Mouse (Mus musculus): ENCODE results near the gene Pgam2. TPM values are rescaled to one million over a fixed set of nuclear protein-coding genes. Genes with fewer than 3 reads are reported as not detected.

Pgam2 gene
- polyA plus RNA-seq (2016; fragmentation: Nextera tagmentation; extraction: Ambion mirVana) = 5.1 and 5.3 TPM in 2 replicates

- Histone ChIP-seq H3K36me3 (replicated peaks) (peaks cover 33% of the 10 kb centered on the region), H3K27ac (replicated peaks) (peak within 1 kb of the TSS; percentile 65), H3K27me3 (replicated peaks; ENCODE audit: low read depth, poor library complexity, severe bottlenecking) (no peaks in the 10 kb centered on the region), H3K4me1 (peaks cover 24% of the 10 kb centered on the region), H3K9me3 (no peaks in the 10 kb centered on the region), H3K4me3 (peak within 1 kb of the TSS; percentile 23; the same call in 1 of the 2 replicates)
- peak; percentile 48 for DNase-seq (ENCODE audit: low spot score)
- WGBS = 57% methylated on average over 8 of the region's 8 CpGs
Observed at GRCm38 (mm10) chr11:5803551-5803981, at the start of gene Pgam2. Gene Pgam2, minus strand, starts transcription at chr11:5803733.

GRCm38 (mm10) chr11:5852314-5852713 lies 48.8 kb upstream of the Pgam2 start:
- Histone ChIP-seq H3K27me3 (replicated peaks; ENCODE audit: low read depth, poor library complexity, severe bottlenecking) (no peaks in the 10 kb centered on the region), H3K36me3 (replicated peaks) (no peaks in the 10 kb centered on the region), H3K4me3 (no peak overlapping the region), H3K27ac (replicated peaks) (no peak overlapping the region), H3K4me1 (peaks cover 14% of the 10 kb centered on the region), H3K9me3 (no peaks in the 10 kb centered on the region)
- DNase-seq (ENCODE audit: low spot score) = no peak
- 54% methylated on average over 1 of the region's 1 CpGs for WGBS

- H3K4me3 ChIP-seq = no peak overlapping the region
- H3K36me3 ChIP-seq (replicated peaks) = no peaks in the 10 kb centered on the region
- WGBS = 62% methylated on average over 4 of the region's 4 CpGs
- no peaks in the 10 kb centered on the region for H3K9me3 ChIP-seq
- H3K4me1 ChIP-seq = peaks cover 11% of the 10 kb centered on the region
- no peaks in the 10 kb centered on the region for H3K27me3 ChIP-seq (replicated peaks; ENCODE audit: low read depth, poor library complexity, severe bottlenecking)
- H3K27ac ChIP-seq (replicated peaks) = 0 out of 2 replicates have a peak overlapping the region, but pooled peaks have one; percentile 8
- DNase-seq (ENCODE audit: low spot score) = no peak
Observed at GRCm38 (mm10) chr11:5851021-5851736, 47.6 kb upstream of the Pgam2 start.

DNA sequence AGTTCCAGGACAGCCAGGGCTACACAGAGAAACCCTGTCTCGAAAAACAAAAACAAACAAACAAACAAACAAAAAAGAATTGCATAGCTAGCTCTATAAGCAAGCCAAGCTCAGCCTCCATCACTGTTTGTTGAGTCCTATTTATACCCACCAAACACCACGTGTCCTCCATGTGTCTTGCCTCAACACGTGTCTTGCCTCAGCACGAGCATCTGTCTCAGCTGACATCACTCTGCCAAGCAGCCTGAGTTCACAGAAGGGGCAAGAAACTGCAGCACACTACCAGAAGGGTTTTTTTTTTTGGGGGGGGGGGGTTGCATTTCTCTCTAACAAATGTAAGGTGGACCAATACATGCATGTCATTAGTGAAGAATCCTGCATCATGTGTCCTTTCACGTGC lies 46.9 kb upstream of the Pgam2 start:
- H3K27ac ChIP-seq (replicated peaks) = no peak overlapping the region
- no peaks in the 10 kb centered on the region for H3K27me3 ChIP-seq (replicated peaks; ENCODE audit: low read depth, poor library complexity, severe bottlenecking)
- no peak for DNase-seq (ENCODE audit: low spot score)
- H3K36me3 ChIP-seq (replicated peaks) = no peaks in the 10 kb centered on the region
- no peaks in the 10 kb centered on the region for H3K9me3 ChIP-seq
- H3K4me1 ChIP-seq = peaks cover 6% of the 10 kb centered on the region; the same call in 1 of the 2 replicates
- no peak overlapping the region for H3K4me3 ChIP-seq
- 72% methylated on average over 5 of the region's 5 CpGs for WGBS

DNA sequence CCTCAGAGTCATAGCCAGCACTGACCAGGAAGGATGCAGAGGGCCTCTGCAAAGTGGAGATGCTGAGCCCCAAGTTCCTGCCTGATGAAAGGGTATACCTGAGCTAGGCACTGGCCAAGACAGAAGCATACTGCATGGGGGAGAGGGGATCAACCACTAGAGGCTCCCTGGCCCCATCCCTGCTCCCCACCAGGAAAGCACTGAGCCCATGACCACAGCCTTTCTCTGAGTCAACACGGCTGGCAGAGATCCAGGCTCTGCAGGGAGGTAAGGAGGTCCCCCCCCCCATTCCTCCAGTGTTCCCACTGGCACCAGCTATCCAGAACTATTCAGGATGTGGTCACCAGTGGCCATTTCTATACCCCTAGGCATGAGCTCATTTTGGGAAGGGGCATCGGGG lies 45.8 kb upstream of the Pgam2 start:
- Histone ChIP-seq H3K9me3 (no peaks in the 10 kb centered on the region), H3K36me3 (replicated peaks) (no peaks in the 10 kb centered on the region), H3K27ac (replicated peaks) (no peak overlapping the region), H3K4me1 (peaks cover 6% of the 10 kb centered on the region; the same call in 1 of the 2 replicates), H3K4me3 (no peak overlapping the region), H3K27me3 (replicated peaks; ENCODE audit: low read depth, poor library complexity, severe bottlenecking) (no peaks in the 10 kb centered on the region)
- no peak for DNase-seq (ENCODE audit: low spot score)
- 72% methylated on average over 2 of the region's 2 CpGs for WGBS

DNA sequence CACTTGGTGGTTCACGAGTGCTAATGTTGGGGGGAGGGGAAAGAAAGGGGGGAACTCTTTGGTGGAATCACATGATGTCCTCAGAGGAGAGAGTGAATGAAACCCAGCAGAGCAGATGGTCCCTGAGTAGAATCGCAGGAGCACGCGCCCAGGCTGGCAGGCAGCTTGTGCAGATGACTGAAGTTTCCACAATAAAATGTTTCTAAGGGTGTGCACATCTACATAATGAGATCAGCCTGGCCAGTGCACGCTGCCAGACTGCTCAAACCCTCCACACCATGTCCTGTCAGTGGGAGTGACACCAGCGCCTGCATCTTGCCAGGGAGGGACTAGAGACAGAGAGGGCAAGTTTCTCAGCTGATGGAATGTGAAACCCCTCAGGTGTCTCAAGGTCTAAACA lies 45.2 kb upstream of the Pgam2 start:
- H3K9me3 ChIP-seq = no peaks in the 10 kb centered on the region
- H3K27ac ChIP-seq (replicated peaks) = no peak overlapping the region
- no peak overlapping the region for H3K4me3 ChIP-seq
- WGBS = 71% methylated on average over 6 of the region's 6 CpGs
- H3K36me3 ChIP-seq (replicated peaks) = no peaks in the 10 kb centered on the region
- no peaks in the 10 kb centered on the region for H3K27me3 ChIP-seq (replicated peaks; ENCODE audit: low read depth, poor library complexity, severe bottlenecking)
- DNase-seq (ENCODE audit: low spot score) = no peak
- peaks cover 6% of the 10 kb centered on the region; the same call in 1 of the 2 replicates for H3K4me1 ChIP-seq

- H3K27ac ChIP-seq (replicated peaks) = no peak overlapping the region
- H3K36me3 ChIP-seq (replicated peaks) = no peaks in the 10 kb centered on the region
- WGBS = 74% methylated on average over 7 of the region's 7 CpGs
- DNase-seq (ENCODE audit: low spot score) = no peak
- no peak overlapping the region for H3K4me3 ChIP-seq
- no peaks in the 10 kb centered on the region for H3K9me3 ChIP-seq
- no peaks in the 10 kb centered on the region for H3K27me3 ChIP-seq (replicated peaks; ENCODE audit: low read depth, poor library complexity, severe bottlenecking)
- no peaks in the 10 kb centered on the region for H3K4me1 ChIP-seq
Observed at GRCm38 (mm10) chr11:5846639-5847345, 43.3 kb upstream of the Pgam2 start.

DNA sequence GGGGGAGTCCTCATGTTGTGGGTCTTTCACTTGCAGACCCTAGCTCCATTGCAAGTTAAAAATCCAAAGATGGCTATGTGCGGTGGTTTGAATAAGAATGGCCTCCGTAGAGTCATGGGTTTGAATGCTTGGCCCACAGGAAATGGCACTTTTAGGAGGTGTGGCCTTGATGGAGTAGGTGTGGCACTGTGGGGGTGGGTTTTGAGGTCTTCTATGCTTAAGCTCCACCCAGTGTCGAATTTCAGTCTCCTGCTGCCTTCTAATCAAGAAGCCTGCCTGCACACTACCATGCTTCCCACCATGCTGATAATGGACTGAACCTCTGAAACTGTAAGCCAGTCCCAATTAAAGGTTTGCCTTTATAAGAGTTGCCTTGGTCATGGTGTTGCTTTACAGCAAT lies 39.6 kb upstream of the Pgam2 start:
- 86% methylated on average over 3 of the region's 3 CpGs for WGBS
- no peak overlapping the region for H3K27ac ChIP-seq (replicated peaks)
- DNase-seq (ENCODE audit: low spot score) = no peak
- H3K9me3 ChIP-seq = no peaks in the 10 kb centered on the region
- no peak overlapping the region for H3K4me3 ChIP-seq
- no peaks in the 10 kb centered on the region for H3K27me3 ChIP-seq (replicated peaks; ENCODE audit: low read depth, poor library complexity, severe bottlenecking)
- peaks cover 7% of the 10 kb centered on the region for H3K4me1 ChIP-seq
- H3K36me3 ChIP-seq (replicated peaks) = no peaks in the 10 kb centered on the region

DNA sequence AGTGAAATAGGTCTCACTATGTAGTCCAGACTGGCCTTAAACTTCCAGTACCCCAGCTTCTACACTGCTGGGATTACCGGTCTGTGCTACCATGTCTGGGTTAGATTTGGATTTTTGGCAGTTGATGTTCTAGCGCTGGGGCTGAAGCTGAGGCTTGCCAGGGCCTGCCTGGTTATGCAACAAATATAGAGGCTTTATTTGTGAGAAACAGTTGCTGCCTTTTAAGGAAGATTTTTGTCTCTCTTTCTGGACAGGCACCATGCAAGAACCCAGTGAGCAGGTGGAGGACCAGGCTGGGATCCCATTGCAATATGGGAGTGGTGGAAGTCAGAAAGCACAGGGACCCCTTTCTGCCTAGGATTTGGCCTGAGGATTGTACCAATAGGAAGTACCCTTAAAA lies 38.2 kb upstream of the Pgam2 start:
- Histone ChIP-seq H3K27ac (replicated peaks) (no peak overlapping the region), H3K4me1 (peaks cover 16% of the 10 kb centered on the region), H3K9me3 (no peaks in the 10 kb centered on the region), H3K27me3 (replicated peaks; ENCODE audit: low read depth, poor library complexity, severe bottlenecking) (no peaks in the 10 kb centered on the region), H3K4me3 (no peak overlapping the region), H3K36me3 (replicated peaks) (no peaks in the 10 kb centered on the region)
- DNase-seq (ENCODE audit: low spot score) = no peak
- 91% methylated on average over 2 of the region's 2 CpGs for WGBS

DNA sequence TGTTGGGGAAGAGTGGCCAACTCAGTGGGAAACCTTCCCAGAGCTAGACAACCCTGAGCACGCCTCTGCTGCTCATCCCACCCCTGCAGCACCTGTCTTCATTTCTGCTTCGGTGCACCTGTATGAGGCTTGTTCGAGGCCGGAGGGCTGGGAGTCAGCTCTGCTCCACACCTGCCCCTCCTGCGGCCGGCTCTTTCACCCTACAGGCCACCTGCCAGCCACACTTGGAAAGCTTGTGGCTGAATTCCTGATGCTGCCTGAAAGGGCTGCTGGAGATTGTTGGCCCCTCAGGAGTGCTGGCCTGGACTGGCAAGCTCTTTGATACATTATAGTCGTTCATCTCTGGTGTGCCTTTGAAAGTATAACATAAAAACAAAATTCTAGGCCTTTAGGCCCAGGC lies 36.8 kb upstream of the Pgam2 start:
- no peaks in the 10 kb centered on the region for H3K27me3 ChIP-seq (replicated peaks; ENCODE audit: low read depth, poor library complexity, severe bottlenecking)

GRCm38 (mm10) chr11:5837251-5838246 lies 34.0 kb upstream of the Pgam2 start, which contains the start of gene Polm:
Gene Polm, minus strand, starts transcription at chr11:5838016.
- Histone ChIP-seq H3K4me1 (peaks cover 24% of the 10 kb centered on the region), H3K27me3 (replicated peaks; ENCODE audit: low read depth, poor library complexity, severe bottlenecking) (no peaks in the 10 kb centered on the region), H3K9me3 (no peaks in the 10 kb centered on the region), H3K36me3 (replicated peaks) (peaks cover 21% of the 10 kb centered on the region), H3K4me3 (peak within 1 kb of the TSS; percentile 91), H3K27ac (replicated peaks) (peak within 1 kb of the TSS; percentile 87)
- peak; percentile 94 for DNase-seq (ENCODE audit: low spot score)
- WGBS = under 1% methylated on average over 63 of the region's 63 CpGs

More for the DNA sequence above, 36.8 kb upstream of the Pgam2 start:
- Histone ChIP-seq H3K9me3 (no peaks in the 10 kb centered on the region), H3K4me1 (peaks cover 24% of the 10 kb centered on the region), H3K27ac (replicated peaks) (no peak overlapping the region), H3K4me3 (no peak overlapping the region), H3K36me3 (replicated peaks) (no peaks in the 10 kb centered on the region; the same call in 1 of the 2 replicates)
- no peak for DNase-seq (ENCODE audit: low spot score)
- 76% methylated on average over 7 of the region's 7 CpGs for WGBS

DNA sequence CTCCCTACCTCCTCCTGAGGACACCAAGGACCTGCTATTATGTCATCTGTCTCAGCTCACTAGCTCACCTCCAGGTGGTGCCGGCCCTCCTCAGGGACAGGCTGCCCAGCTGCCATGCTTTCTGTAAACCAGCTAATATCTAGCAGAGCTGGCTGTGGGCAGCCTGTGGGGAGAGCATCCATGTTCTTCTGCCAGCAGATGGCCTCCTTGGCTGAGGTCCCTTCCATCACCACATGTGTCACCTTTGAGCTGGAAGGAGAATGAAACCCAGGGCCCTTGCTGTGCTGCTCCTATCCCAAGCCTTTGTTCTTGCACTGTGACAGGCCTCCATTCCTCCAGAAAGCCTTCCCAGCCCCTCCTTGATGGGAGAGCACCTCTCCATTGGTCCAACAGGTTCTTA lies 32.6 kb upstream of the Pgam2 start:
- DNase-seq (ENCODE audit: low spot score) = no peak
- H3K36me3 ChIP-seq (replicated peaks) = peaks cover 35% of the 10 kb centered on the region
- H3K27ac ChIP-seq (replicated peaks) = no peak overlapping the region
- no peaks in the 10 kb centered on the region for H3K9me3 ChIP-seq
- no peaks in the 10 kb centered on the region for H3K27me3 ChIP-seq (replicated peaks; ENCODE audit: low read depth, poor library complexity, severe bottlenecking)
- no peak overlapping the region for H3K4me3 ChIP-seq
- WGBS = 60% methylated on average over 1 of the region's 1 CpGs
- H3K4me1 ChIP-seq = peaks cover 24% of the 10 kb centered on the region

All from embryonic facial prominence, embryonic 10.5 days (tissue).